Mouse (Mus musculus) embryonic fibroblast, embryonic 13.5 days (primary cell): ENCODE data around the gene 1700086D15Rik.

Experiments
- CTCF ChIP-seq: IDR thresholded peaks from 2 replicates; pipeline ENCODE4 v1.5.1; 2011; ENCODE audit warnings: mild to moderate bottlenecking, control low read depth, low read length, moderate library complexity, borderline replicate concordance; ENCODE audit not compliant: insufficient read depth
- POLR2A ChIP-seq: IDR thresholded peaks from 2 replicates; pipeline ENCODE4 v1.6.1; 2011; ENCODE audit warnings: low read depth, mild to moderate bottlenecking, control low read depth, low read length, moderate library complexity

- no peak for TF ChIP-seq CTCF
- no peak for TF ChIP-seq POLR2A
Observed at GRCm38 (mm10) chr11:65157966-65158657, 1.6 kb downstream of the 1700086D15Rik start.
